Mouse (Mus musculus) megakaryocyte progenitor cell, adult 5-6 weeks (primary cell): ENCODE data around the gene Osbp2. TPM values are rescaled to one million over a fixed set of nuclear protein-coding genes. Genes with fewer than 3 reads are reported as not detected.

Experiments
- ATAC-seq: replicated peaks from 2 replicates; pipeline ENCODE4 v1.8.0; 2016; ENCODE audit warnings: mild to moderate bottlenecking, moderate TSS enrichment, inconsistent platforms; ENCODE audit not compliant: poor library complexity
- total RNA-seq, 2 experiments: library from RNA; stranded (forward) in 1 of 2; stranded (reverse) in 1 of 2; fragments of 157-497, 149-512 nt in 1 of 2; fragments of 200-1000 nt in 1 of 2; gene quantifications; 2 replicates each; pipeline versions ENCODE4 v1.2.3 to v1.2.4; 2015 to 2017

The Osbp2 gene
- total RNA-seq, 2 experiments from 2014 or later, result not detected

DNA sequence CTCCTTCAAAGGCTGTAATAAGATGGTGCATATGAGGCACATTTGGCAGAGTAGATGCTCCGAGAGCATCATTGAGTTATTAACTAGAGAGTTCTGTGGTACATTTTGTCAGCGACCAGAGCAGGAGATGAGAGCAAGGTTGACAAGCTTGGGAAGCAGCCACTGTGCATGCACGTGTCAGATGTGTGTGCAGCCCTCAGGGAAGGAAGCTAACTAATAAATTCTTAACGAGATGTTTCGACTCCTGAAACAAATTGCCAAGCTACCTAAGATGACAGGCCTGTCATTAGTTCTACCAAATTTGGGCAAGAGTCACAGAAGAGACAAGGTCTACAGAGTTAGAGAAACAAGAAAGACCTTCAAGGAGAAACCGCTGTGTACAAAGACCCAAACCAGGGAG, 640 bp upstream of the Osbp2 start:
- ATAC-seq, result no peak

DNA sequence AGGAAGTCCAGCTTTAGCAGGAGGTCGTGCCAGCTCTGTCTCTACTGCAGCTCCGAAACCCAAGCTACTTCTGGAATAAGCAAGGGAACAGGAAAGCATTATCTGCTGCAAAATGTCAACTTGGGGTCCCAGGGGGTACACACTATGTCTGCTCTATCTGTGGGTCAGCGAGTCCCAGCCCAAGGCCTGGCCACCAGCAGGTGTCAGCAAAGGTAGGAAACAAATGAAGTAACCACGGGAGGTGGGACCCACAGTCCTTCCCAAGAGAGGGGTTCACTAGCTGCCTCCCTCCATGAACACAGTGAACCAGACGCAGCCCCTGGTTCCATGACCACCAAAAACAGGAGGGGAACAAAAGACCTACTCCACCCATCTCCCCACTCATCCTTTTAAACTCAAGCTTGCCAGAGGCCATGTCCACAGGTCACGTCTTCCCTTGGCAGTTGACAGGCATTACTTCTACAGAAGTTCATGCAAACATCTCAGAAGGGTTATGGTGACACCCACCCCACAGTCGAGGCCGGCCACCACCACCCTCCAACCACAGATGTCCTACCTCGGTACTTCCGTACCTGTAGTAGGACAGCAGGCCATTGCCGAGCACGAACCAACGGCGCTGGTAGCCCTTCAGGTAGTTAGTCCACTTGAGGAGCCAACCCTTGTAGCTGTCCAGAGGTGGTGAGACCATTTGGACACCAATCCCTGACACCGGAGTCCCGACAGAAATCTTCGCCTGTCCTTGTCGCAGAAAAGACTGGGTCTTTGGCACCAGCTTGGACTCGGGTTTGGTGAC, 846 bp downstream of the Osbp2 start:
- no peak for ATAC-seq

DNA sequence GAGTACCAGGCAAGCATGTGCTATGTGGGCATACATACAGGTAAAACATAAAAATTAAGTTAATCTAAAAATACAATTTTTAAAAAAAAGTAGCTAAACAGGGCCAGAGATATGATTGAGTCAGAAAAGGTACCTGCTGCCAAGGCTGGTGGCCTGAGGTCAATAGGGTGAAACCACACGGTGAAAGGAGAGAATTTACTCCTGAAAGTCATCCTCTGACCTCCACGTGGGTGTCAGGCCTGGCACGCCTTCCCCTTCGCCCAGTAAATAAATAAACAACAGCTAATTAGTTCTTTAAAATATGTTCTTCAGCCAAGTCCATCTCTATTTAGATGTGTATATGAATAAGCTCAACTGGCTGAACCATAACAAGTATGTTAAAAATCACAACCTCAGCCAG, 3.3 kb downstream of the Osbp2 start:
- ATAC-seq, result no peak

DNA sequence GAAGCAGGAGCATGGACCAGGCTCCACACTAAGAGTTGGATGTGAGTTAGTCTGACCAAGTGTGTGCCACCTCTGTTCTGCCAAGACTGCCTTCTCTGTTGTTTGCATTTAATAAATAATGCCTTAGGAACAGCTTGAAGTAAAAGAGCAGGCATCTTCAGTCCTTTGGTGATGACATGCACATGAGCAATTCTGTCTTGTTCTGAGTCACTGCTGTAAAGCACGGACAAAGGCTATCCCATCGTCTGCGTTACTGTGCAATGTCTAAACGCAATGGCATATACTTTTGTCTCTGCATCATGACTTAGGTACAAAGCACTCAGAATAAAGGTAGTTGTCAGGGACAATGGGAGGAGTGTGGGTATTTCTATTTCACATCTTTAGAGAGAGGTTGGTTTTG, 3.9 kb downstream of the Osbp2 start:
- no peak for ATAC-seq

DNA sequence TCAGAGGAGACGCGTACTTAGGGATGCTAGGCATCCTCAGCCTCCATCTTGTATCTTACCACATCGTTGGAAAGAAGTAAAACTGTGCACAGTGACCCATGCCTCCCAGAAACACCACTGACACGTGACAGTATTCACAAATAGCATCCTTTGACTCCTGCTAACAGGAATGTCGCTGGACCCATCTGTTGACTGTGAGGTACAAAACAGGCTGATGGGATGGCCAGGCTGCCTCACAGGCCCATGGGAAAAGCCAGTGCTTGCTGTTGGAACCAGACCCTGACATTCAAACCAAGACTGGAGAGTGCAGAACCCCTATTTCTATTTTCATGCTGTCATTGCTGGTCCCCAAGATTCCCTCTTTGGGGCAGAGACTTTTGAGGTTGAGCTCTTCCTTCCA, 5.8 kb downstream of the Osbp2 start:
- ATAC-seq, result no peak

DNA sequence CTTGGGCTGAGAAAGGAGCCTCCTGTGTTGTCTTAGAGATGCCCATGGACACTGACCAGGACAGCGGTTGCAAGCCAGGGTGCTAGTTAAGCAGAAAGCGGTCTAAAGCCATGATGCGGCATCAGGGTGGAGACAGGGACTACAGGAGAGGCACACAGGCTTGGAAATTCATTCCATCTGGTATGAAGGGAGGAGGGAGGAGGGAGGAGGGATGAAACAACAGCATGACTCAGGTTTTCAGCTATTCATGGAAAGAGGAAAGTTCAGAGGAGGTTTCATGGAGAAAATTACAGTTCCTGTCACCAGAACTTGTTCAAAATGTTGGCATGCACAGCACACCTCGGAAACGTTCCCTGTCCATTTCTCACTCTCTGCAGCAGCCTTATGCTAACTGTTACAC, 7.9 kb downstream of the Osbp2 start:
- no peak for ATAC-seq

DNA sequence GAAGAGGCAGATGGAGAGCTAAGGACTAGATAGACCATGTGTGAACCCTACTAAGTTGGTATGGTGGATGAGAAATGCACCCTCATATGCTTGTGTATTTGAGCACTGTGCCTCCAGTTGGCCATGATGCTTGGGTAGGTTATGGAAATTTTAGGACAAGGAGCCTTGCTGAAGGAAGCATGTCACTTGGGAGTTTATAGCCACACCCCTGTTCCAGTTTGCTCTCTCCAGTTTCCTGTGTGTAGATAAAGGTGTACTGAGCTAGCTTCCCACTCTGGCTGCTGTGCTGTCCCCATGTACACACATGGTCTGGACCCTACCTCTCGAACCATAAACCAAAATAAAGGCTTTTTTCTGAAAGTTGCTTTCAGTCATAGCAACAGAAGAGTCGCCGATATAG, 9.5 kb downstream of the Osbp2 start:
- no peak for ATAC-seq

DNA sequence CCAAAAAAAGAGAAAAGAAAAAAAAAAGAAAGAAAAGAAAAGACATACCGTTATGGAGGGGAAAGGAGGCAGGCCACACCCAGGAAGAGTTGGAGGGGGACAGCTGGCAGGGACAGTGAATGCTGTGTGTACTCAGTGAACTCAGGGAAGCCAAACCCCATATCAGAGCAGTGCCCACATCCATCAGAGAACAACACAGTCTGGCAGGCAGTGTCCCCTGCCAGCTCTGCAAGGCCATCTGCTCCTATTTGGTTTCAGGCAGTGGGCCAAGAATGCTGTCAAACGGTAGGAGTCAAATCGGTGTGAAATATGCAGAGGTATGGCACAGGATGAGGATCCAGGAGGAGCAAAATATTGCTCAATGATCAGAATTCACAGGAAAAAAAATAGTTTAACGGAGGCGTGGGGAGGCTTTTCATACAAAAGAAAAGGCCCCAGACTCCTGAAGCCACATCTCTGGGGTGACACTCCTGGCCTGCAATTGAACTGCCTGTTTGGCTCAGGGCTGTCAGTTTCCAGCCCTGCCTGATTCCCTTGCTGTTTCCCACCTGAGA, 10.1 kb downstream of the Osbp2 start:
- peak; percentile 97 for ATAC-seq

DNA sequence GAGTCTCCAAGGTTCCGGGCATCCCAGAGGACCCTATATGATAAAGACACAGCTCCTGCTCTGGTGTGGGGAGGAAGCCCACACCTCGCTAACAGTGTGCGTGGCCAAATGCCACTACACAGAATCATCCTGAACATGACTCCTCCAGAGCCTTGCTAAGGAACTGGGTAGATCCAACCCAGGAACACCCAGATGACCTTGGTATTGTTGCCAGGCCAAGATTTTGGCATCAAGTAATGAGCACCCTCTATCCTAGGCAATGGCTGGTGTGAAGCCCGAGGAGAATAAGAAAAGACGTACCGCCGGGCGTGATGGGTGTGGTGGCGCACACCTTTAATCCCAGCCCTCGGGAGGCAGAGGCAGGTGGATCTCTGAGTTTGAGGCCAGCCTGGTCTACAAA, 10.7 kb downstream of the Osbp2 start:
- ATAC-seq, result no peak

DNA sequence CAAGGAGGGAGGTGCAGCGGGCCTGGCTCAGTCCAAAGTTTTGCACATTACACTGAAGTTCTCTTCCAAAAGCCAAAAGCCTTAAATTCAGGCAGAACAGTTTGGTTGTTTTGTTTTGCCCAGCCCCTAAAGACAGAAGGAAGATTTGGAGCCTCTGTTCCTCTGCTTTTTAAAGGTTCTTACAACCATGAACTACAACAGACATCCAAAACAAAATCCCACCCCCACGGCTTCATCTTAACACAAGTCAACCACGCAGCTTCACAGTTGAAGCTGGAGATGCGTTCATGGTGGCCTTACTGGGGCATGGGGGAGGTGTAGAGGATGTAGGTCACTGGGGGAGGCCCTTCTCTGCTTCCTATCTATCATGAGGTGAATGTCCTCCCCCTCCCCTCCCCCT, 11.8 kb downstream of the Osbp2 start:
- no peak for ATAC-seq

DNA sequence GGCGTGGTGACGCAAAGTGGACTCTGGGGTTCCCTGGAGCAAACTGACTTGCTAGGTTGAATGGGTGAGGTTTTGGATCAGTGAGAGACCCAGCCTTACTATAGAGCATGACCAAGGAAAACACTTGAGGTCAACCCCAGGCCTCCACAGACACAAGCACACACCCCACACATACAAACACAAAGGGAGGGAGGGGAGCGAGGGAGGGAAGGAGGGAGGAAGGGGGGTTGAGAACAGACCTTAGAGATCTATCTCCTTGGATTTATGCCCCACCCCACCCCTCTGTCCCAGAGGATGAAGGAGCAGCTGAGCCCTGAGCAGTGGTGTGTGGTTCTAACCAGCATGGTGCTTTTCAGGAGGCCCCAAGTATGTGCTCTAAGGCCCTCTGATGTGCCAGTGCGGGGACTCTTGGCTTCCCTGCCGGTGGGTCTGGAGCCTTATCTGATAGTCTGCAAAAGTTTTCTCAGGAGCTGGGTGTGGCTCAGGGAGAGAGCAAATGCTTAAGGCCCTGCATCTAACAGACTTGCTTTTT, 12.9 kb downstream of the Osbp2 start:
- ATAC-seq, result no peak

DNA sequence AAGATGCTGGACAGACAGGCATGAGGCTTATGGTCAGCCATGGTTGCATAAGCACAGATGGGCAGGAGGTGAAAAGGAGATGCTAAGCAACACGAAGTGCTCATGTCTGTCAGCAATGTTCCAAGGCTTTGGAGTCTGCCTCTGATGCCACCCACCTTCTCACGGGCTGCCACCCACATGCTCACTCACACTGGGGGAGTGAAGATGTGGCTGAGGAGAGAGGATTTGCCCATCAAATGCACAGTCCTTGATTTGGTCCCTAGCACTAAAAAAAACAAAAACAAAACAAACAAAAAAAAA, 13.4 kb downstream of the Osbp2 start:
- no peak for ATAC-seq

DNA sequence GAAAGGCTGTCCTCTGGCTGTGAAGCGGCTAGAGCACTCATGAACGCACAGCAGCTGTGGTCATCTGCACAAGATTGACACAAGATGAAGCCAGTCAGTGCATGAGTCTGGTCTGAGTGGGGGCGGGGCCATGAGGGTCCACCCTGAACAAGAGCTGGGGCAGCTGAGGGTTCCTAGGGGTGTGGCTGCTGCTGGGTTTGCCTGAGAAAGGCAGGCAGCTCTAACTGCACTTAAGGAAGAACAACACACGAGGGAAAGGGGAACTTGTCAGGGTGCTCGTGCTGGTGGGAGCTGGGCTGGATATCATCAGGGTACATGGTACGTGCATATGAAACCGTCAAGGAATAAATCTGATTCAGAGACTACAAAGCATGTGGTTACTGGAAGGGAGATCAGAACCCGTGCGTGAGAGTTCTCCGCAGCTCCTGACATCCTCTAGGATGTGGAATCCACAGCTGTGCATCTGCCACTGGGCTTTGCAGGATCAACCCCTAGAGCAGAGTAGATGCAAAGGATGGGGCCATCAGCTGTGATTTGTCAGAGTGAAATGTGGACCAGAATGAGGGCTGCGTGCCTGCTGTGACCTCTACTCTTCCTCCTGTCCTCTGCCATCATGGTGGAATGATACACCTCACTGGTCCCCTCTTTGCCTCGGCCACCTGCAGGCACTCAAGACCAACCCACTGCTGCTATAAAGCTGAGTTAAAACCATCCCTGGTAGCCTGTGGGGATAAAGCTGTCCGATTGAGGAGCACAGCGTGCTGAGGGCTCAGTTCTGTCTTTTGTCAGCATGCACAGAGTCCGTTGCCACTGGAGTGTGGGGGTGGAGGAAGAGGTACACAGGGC, 14.0 kb downstream of the Osbp2 start:
- 0 out of 2 replicates have a peak, but pooled peaks have one; percentile 11 for ATAC-seq

DNA sequence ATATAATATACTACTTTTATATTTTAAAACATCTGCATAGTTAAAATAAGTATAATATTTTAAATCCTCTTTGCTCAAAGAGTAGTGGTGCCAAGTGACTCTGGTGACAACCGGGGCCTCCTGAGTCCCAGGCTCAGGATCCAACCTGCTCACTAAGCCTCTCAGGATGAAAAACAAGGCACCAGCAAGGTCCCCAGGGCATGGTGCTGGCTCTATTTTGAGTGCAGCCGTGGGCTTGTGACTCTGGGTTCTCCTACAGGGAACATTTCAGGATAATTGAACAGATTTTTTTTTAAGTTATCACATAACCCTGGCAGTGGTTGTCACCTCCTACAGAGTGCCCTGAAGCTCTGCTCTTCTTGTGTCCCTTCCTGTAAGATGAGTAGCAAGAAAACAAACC, 17.4 kb downstream of the Osbp2 start:
- no peak for ATAC-seq

DNA sequence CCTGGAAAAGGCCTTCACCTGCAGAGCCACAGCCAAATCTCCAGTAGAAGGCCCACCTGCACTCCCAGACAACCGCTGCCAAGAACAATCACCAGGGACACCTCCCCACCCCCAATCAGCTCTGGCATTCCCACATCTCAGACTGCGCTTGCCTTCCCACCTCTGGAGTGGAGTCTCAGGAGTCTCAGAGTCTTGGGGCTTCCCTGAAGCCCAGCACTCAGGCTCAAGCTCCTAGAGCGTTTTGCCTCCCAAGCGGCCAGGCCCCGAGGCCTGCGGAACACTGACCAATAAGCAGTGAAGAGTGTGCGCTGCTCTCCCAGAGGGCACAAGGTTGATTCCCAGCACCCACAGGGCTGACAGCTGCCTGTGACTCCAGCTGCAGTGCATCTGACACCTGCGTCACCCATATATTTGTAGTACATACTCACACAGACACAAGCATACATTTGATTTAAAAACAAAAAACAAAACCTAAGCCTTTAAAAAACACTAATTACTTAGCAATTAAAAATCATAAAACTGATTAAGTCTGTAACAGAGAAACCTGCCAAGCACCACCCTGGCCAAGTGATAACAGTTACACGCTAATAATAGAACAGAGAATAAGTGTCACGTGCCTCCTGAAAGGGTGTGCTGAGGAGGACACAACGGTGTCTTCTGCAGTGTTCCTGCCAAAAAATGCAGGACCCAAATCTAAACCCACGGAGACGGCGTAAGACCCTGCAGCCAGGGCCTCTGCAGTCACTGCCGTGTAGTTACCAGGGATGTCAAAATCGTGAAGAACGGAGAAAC, 19.6 kb downstream of the Osbp2 start:
- no peak; the same call in 1 of the 2 replicates for ATAC-seq

DNA sequence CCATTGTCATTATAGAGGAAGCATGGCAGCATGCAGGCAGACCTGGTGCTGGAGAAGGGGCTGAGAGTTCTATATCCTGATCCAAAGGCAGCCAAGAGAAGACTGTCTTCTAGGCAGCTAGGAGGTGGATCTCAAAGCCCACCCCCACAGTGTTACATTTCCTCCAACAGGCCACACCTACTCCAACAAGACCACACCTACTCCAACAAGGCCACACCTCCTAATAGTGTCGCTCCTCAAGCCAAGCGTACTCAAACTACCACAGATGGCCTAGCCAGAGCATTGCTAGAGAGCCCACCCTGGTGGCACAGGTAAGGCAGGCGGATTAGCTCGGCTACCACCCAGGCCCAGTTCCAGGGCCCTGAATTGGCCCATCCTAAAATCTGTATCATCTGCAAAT, 28.4 kb downstream of the Osbp2 start:
- ATAC-seq, result no peak

DNA sequence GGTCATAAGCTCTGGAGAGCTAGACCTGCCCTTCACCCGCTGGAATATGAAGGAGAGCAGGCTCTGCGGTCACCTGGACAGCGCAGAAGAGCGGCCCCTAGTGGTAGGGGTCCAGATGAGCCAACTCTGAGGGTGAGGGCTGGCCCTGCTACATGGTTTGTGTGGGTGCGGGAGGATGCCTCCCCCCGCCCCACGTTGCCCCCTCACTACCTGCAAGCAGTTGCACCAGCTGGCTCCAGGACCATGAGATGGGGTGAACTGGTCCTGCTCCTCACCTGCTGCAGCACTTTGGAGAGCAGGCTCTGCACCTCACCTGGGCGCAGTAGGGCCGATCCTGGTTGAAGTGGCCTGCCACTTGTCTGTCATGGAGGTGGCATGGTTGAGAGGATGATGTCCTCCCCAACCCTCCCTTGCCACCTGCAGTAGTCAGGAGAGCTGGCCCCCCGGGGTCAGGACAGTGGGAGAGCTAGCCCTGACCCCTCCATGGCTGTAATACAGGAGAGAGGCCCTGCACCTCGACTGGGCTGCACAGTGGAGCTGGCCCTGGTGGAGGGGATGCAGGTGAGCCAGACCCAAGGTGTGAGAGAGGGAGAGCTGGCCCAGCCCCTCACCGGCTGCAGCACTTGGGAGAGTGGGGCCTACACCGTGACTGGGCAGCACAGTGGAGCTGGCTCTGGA, 29.1 kb downstream of the Osbp2 start:
- ATAC-seq, result peak; percentile 95

DNA sequence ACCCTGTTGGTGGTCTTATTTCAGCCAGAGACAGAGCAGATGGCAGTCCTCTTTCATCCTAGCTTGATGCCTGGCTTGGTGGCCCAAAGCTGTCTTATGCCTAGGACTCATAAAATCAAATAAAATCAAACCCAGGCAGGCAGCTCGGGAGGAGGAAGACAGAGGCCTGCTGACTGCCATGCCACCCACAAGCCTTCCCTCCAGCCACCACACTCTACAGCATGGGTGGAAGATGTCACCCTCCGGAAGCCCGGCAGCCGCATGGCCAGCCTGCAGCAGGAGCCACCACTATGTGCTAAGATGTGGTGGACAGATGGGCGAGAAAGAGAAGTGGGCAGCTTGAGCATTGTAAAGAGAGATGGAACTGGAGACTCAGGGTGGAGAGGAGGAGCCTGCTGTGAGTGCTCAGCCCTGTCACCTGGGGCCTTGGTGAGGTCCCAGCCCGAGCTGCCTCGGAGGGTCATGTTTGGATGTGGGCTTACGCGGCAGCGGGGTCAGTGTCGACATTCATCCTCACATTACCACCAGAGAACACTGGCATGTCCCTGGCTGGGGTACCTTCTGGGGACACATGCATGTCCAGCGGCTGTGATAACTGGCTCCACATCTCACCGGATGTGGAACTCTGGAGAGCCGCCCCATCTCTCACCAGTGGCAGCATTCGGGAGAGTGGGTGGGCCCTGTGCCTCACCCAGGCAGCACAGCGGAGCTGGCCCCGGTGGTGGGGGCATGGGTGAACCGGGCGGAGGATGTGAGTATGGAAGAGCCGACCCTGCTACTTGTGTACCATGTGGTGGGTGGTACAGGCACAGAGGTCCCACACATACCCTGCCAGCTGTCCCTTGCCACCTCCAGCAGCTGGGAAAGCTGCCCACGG, 29.9 kb downstream of the Osbp2 start:
- ATAC-seq, result no peak

DNA sequence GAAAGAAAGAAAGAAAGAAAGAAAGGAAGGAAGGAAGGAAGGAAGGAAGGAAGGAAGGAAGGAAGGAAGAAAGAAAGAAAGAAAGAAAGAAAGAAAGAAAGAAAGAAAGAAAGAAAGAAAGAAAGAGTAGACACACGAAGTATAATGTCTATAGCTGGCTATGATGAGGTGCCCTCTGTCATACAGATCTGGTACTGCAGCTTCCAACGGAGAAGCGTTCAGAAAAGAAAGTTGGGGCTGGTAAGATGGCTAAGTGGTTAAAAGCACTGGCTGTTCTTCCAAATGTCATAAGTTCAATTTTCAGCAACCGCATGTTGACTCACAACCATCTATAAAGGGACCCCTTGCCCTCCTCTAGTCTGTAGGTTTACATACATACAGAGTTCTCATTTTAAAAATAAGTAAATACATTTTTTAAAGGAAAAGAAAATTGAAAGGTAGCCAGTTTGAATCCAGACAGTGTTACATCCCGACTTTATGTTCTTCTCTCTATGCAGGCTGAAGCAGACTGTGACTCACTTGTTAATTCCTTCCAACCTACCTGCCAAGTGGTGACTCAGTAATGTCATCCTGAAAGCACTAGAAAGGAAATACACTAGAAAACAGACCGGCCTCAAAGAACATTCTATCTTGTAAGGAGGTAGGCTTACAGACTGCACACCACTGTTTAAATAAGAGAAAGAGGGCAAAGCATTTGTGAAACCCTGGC, 31.4 kb downstream of the Osbp2 start:
- 0 out of 2 replicates have a peak, but pooled peaks have one; percentile 55 for ATAC-seq
